Mouse (Mus musculus) myocyte (in vitro differentiated cells): ENCODE measurements around the gene Krtap3-2. TPM values are rescaled to one million over a fixed set of nuclear protein-coding genes. Genes with fewer than 3 reads are reported as not detected.

ENCODE experiments used
- H3K27me3 ChIP-seq: one replicate; pipeline ENCODE4 v1.6.1; 2011; ENCODE audit not compliant: control insufficient read depth, insufficient read depth, insufficient read length
- H3K36me3 ChIP-seq: one replicate; pipeline ENCODE4 v1.6.1; 2011; ENCODE audit not compliant: control insufficient read depth, insufficient read depth
- H3K4me2 ChIP-seq: one replicate; pipeline ENCODE4 v1.6.1; 2011; ENCODE audit warnings: low read depth, control low read depth
- H3K4me3 ChIP-seq: one replicate; pipeline ENCODE4 v1.5.1; 2011; ENCODE audit warnings: mild to moderate bottlenecking, control low read depth, moderate library complexity
- H3K79me2 ChIP-seq: one replicate; pipeline ENCODE4 v1.6.1; 2011; ENCODE audit not compliant: control insufficient read depth, insufficient read depth
- H3ac ChIP-seq: one replicate; pipeline ENCODE4 v1.6.1; 2011; ENCODE audit not compliant: control insufficient read depth, insufficient read length
- CEBPB ChIP-seq: IDR thresholded peaks from 2 replicates; pipeline ENCODE4 v1.6.1; 2011; ENCODE audit warnings: mild to moderate bottlenecking, moderate library complexity; ENCODE audit not compliant: poor library complexity, insufficient read depth, severe bottlenecking
- E2F4 ChIP-seq: IDR thresholded peaks from one replicate; pipeline ENCODE4 v1.6.1; 2011; ENCODE audit warnings: mild to moderate bottlenecking, control low read depth, moderate library complexity; ENCODE audit not compliant: insufficient read depth
- MAX ChIP-seq: IDR thresholded peaks from one replicate; pipeline ENCODE4 v1.6.1; 2011; ENCODE audit warnings: low read depth, mild to moderate bottlenecking, control low read depth
- MYOD1 ChIP-seq, 3 experiments: IDR thresholded peaks; one replicate each; pipeline ENCODE4 v1.6.1; 2011; ENCODE audit warnings: control low read depth in 2 of 3, low read depth in 2 of 3, mild to moderate bottlenecking in 2 of 3, moderate library complexity in 1 of 3; ENCODE audit not compliant: insufficient read length in 2 of 3, control insufficient read depth in 1 of 3
- MYOG ChIP-seq, 3 experiments: IDR thresholded peaks; one replicate each; pipeline ENCODE4 v1.6.1; 2011; ENCODE audit warnings: control low read depth in 2 of 3, low read depth in 2 of 3, mild to moderate bottlenecking in 2 of 3; ENCODE audit not compliant: insufficient read length in 2 of 3, control insufficient read depth in 1 of 3, insufficient read depth in 1 of 3
- POLR2A ChIP-seq: IDR thresholded peaks from one replicate; pipeline ENCODE4 v1.6.1; 2011; ENCODE audit warnings: low read depth, mild to moderate bottlenecking, control low read depth, moderate library complexity; ENCODE audit not compliant: insufficient read length
- POLR2AphosphoS2 ChIP-seq: IDR thresholded peaks from one replicate; pipeline ENCODE4 v1.6.1; 2011; ENCODE audit warnings: low read depth, control low read depth; ENCODE audit not compliant: insufficient read length
- REST ChIP-seq: IDR thresholded peaks from one replicate; pipeline ENCODE4 v1.6.1; 2011; ENCODE audit warnings: mild to moderate bottlenecking, control low read depth, moderate library complexity; ENCODE audit not compliant: insufficient read depth, insufficient read length
- SRF ChIP-seq: IDR thresholded peaks from one replicate; pipeline ENCODE4 v1.6.1; 2011; ENCODE audit warnings: low read depth; ENCODE audit not compliant: control insufficient read depth, insufficient read length
- TCF12 ChIP-seq: IDR thresholded peaks from one replicate; pipeline ENCODE4 v1.6.1; 2011; ENCODE audit warnings: mild to moderate bottlenecking, control low read depth; ENCODE audit not compliant: poor library complexity, insufficient read depth, severe bottlenecking
- TCF3 ChIP-seq: IDR thresholded peaks from one replicate; pipeline ENCODE4 v1.6.1; 2011; ENCODE audit warnings: low read depth, control low read depth; ENCODE audit not compliant: insufficient read length
- USF1 ChIP-seq: IDR thresholded peaks from one replicate; pipeline ENCODE4 v1.6.1; 2011; ENCODE audit warnings: low read depth, mild to moderate bottlenecking, control low read depth, moderate library complexity
- polyA plus RNA-seq: library from polyadenylated mRNA; unstranded; fragments of >200 nt; fragmentation: generic; extraction: Trizol; gene quantifications from one replicate; pipeline ENCODE4 v1.2.1, GENCODE M21; 2012; ENCODE audit warnings: missing spikeins

Gene Krtap3-2
- polyA plus RNA-seq, 1 experiment: not detected

DNA sequence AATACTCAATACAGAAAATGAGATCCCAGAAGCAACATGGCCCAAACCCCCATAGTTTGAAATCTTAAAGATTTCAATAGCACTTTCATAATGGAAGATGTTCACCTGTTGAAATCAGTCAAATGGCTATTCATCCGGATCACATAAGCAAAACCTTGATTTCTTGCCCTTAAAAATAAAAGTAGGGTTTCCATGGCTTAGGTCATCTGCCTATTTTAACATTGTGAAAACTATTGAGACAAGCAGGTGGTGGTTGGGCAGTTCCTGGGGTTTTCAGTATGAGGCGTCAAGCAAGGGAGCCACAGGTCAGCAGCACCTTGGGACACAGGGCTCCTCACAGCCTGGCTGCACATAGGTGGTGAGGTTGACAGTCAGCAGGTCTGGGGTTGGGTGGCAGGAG, 458 bp downstream of the Krtap3-2 start:
- no peaks in the 10 kb centered on the region for H3K27me3 ChIP-seq
- H3K79me2 ChIP-seq: no peaks in the 10 kb centered on the region
- no peak overlapping the region for H3K4me2 ChIP-seq
- H3K36me3 ChIP-seq: no peaks in the 10 kb centered on the region
- no peak overlapping the region for H3K4me3 ChIP-seq
- TF ChIP-seq MAX (no peak), POLR2A (no peak), MYOG (IDR thresholded peaks at IDR 0.05; ENCODE audit: control insufficient read depth in 1 of 3, insufficient read depth in 1 of 3, insufficient read length in 2 of 3, low read depth in 2 of 3) (no peak), USF1 (no peak), TCF12 (no peak), SRF (no peak), MYOD1 (IDR thresholded peaks at IDR 0.05; ENCODE audit: control insufficient read depth in 1 of 3, insufficient read length in 2 of 3, low read depth in 2 of 3) (no peak), CEBPB (no peak), POLR2AphosphoS2 (no peak), TCF3 (no peak), REST (no peak), E2F4 (no peak)
- no peak overlapping the region for H3ac ChIP-seq

DNA sequence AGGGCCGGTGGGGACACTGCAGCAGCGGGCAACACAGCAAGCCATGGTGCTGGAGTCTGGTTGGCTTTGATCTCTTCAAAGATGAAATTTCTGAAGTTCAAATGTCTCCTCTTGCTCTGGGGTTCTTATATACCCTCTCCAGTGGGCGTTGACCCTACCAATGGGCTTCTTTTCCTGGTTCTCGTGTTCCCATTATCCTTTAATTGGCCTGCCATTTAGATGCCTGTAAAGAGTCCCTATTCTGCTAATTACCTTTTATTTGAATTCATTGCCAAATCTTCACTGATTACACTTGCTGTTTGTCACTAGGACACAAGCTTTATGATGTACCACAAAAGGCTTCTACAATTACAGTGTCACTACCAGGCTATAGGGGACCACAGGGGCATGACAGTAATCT, 5.9 kb downstream of the Krtap3-2 start, which contains the start of gene Krtap3-3:
Gene Krtap3-3, minus strand, starts transcription at position 101 of the 400 bp plus-strand sequence.
- Histone ChIP-seq H3K4me3 (no peak within 1 kb of the TSS), H3K79me2 (no peaks in the 10 kb centered on the region), H3K4me2 (no peak within 1 kb of the TSS), H3K36me3 (no peaks in the 10 kb centered on the region), H3K27me3 (no peaks in the 10 kb centered on the region), H3ac (no peak within 1 kb of the TSS)
- TF ChIP-seq TCF3 (no peak), TCF12 (no peak), POLR2AphosphoS2 (no peak), POLR2A (no peak), SRF (no peak), CEBPB (no peak), REST (no peak), MYOD1 (IDR thresholded peaks at IDR 0.05; ENCODE audit: control insufficient read depth in 1 of 3, insufficient read length in 2 of 3, low read depth in 2 of 3) (no peak), E2F4 (no peak), MYOG (IDR thresholded peaks at IDR 0.05; ENCODE audit: control insufficient read depth in 1 of 3, insufficient read depth in 1 of 3, insufficient read length in 2 of 3, low read depth in 2 of 3) (no peak), MAX (no peak), USF1 (no peak)

DNA sequence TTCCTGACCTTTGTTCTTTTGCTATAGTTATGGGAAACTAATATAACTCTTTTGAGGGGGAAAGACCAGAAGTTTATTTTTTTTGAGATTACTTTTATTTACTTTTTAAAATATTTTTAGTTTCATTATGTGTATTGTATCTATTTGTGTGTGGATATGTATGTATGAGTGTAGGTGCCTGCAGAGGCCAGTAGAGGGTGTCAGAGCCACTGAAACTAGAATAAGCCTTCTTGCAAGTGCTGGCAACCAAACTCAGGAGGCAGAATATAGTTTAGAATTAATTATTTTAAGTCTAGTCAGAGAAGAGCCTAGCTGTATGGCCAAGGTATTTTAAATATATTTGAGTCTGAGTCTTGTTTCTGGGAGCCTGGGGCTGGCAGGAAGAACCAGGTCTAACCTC, 8.8 kb downstream of the Krtap3-2 start:
- Histone ChIP-seq H3ac (no peak overlapping the region), H3K36me3 (no peaks in the 10 kb centered on the region)
- TF ChIP-seq REST (no peak), MYOG (IDR thresholded peaks at IDR 0.05; ENCODE audit: control insufficient read depth in 1 of 3, insufficient read depth in 1 of 3, insufficient read length in 2 of 3, low read depth in 2 of 3) (no peak), SRF (no peak), TCF12 (no peak), E2F4 (no peak)

DNA sequence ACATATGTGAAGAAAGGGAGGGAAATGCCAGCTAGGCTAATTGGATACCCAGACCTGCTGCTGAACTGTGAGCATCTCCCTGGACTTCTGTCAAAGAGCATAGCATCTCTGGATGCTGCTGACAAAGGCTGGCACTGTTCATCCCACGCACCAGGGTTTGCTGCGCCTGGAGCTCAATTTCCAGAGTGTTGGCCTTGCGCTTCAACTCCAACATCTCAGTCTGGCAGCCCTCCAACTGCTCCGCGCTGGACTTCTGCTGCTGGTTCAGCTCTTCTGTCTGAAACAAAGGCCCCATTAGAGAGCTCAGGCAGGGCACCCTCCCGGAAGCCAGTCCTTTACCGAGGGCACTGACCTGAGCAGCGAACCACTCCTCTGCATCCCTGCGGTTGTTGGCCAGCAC, 16.9 kb downstream of the Krtap3-2 start:
- Histone ChIP-seq H3K36me3 (no peaks in the 10 kb centered on the region), H3K4me2 (no peak overlapping the region), H3ac (no peak overlapping the region), H3K27me3 (no peaks in the 10 kb centered on the region), H3K79me2 (no peaks in the 10 kb centered on the region), H3K4me3 (no peak overlapping the region)
- TF ChIP-seq SRF (no peak), CEBPB (no peak), MAX (no peak), USF1 (no peak)

More for the DNA sequence above, 8.8 kb downstream of the Krtap3-2 start:
- H3K27me3 ChIP-seq: no peaks in the 10 kb centered on the region
- no peaks in the 10 kb centered on the region for H3K79me2 ChIP-seq
- H3K4me3 ChIP-seq: no peak overlapping the region
- H3K4me2 ChIP-seq: no peak overlapping the region

DNA sequence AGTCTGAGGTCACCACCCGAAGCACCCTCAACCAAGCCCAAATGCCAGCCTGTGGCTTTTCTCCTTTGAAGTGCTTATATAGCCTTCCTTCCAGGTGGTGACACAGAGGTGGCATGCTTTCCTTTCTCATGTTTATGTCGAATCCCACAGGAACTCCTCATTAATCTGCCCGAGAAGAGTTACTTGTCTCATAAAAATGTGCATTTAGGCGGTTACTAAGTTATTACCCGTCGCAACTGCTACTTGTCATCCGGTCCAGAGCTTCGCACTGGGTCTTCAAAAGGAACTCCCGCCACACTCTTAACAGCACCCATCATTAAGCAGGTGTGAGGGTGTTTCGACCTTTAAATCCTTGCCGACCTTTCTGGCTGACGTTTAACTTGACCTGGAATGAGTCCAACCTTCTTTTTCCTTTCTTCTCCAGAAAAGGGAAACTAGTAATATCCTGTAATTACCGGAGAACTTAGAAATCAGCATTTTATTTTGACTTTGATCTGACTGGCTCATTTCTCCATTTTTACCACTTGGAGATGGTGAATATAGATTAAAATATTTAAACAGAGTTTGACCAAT, 35.3 kb downstream of the Krtap3-2 start, which contains the start of gene Krt39:
Gene Krt39, minus strand, starts transcription at position 51 of the 573 bp plus-strand sequence.
- H3K79me2 ChIP-seq: no peaks in the 10 kb centered on the region
- H3K36me3 ChIP-seq: no peaks in the 10 kb centered on the region
- H3K27me3 ChIP-seq: no peaks in the 10 kb centered on the region
- no peak within 1 kb of the TSS for H3K4me2 ChIP-seq
- TF ChIP-seq MAX (no peak), TCF3 (no peak), MYOD1 (IDR thresholded peaks at IDR 0.05; ENCODE audit: control insufficient read depth in 1 of 3, insufficient read length in 2 of 3, low read depth in 2 of 3) (no peak), REST (no peak), SRF (no peak), TCF12 (no peak), E2F4 (no peak), POLR2A (no peak), CEBPB (no peak), USF1 (no peak), MYOG (IDR thresholded peaks at IDR 0.05; ENCODE audit: control insufficient read depth in 1 of 3, insufficient read depth in 1 of 3, insufficient read length in 2 of 3, low read depth in 2 of 3) (no peak)
- H3ac ChIP-seq: no peak within 1 kb of the TSS
- no peak within 1 kb of the TSS for H3K4me3 ChIP-seq
